Mouse (Mus musculus): ENCODE measurements around the gene Slc39a2. TPM values are rescaled to one million over a fixed set of nuclear protein-coding genes. Genes with fewer than 3 reads are reported as not detected.

Gene Slc39a2
- polyA plus RNA-seq, 1 experiment from 2014 or later: 0.65 TPM

- peaks cover 48% of the 10 kb centered on the region for H3K27me3 ChIP-seq (ENCODE audit: low read depth, poor library complexity, severe bottlenecking)
- no peak overlapping the region for H3K27ac ChIP-seq (replicated peaks)
- no peaks in the 10 kb centered on the region for H3K36me3 ChIP-seq
- 89% methylated on average over 10 of the region's 10 CpGs for WGBS
- no peak overlapping the region for H3K4me3 ChIP-seq
- DNase-seq (ENCODE audit: low spot score): no peak
- no peaks in the 10 kb centered on the region for H3K9me3 ChIP-seq (replicated peaks)
- peaks cover 32% of the 10 kb centered on the region for H3K4me1 ChIP-seq
Measured at GRCm38 (mm10) chr14:51911301-51911700, 18.6 kb downstream of the Slc39a2 start.

- Histone ChIP-seq H3K27ac (replicated peaks) (peak overlapping the region; percentile 72; the same call in 1 of the 2 replicates), H3K9me3 (replicated peaks) (no peaks in the 10 kb centered on the region), H3K36me3 (no peaks in the 10 kb centered on the region), H3K27me3 (ENCODE audit: low read depth, poor library complexity, severe bottlenecking) (peaks cover 48% of the 10 kb centered on the region), H3K4me3 (peak overlapping the region; percentile 63), H3K4me1 (peaks cover 26% of the 10 kb centered on the region)
- no peak for DNase-seq (ENCODE audit: low spot score)
- 8% methylated on average over 14 of the region's 14 CpGs for WGBS
Measured at GRCm38 (mm10) chr14:51912391-51913061, 19.8 kb downstream of the Slc39a2 start.

GRCm38 (mm10) chr14:51913062-51913959 is 20.6 kb downstream of the Slc39a2 start:
- Histone ChIP-seq H3K9me3 (replicated peaks) (no peaks in the 10 kb centered on the region), H3K36me3 (no peaks in the 10 kb centered on the region), H3K4me1 (peaks cover 26% of the 10 kb centered on the region), H3K27me3 (ENCODE audit: low read depth, poor library complexity, severe bottlenecking) (peaks cover 48% of the 10 kb centered on the region), H3K4me3 (peak overlapping the region; percentile 63), H3K27ac (replicated peaks) (peak overlapping the region; percentile 72)
- peak; percentile 53 for DNase-seq (ENCODE audit: low spot score)
- under 1% methylated on average over 58 of the region's 58 CpGs for WGBS

DNA sequence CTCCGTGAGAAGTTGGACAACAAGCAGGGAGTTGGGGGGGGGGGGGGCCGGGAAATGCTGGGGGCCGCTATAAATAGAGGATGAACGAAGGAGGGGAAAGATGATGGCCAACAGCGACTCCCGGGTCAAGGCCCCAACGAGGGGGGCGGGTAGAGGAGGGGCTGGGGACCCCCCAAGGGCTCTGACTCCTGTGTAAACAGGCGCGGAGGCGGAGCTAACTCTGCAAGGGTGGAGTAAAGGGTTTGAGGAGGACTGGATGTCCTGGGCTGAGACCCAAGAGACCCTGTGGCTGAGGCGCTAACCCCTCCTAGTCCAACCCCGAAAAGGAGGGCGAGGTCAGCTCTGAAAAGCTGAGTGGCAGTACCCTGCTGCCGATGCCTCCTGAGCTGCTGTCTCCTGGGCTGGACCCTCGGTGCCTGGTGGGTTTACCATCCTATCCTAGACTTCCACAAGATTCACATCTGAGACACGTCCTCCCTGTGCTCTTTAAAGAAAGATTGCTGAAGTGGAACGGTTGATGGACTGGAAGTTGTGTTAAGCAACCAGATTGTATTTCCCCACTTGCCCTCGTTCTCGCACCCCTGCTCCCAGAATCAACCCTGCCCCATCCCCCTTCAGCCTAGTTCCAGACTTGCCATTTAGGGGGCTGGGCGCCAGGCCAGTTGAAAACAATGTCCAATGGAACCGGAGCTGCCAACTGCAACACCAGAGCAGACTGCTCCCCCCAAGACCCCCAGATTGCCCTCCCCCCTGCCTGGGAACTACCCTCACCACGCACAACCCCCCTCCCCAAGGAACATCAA is 21.5 kb downstream of the Slc39a2 start, which contains the start of gene Ndrg2:
Gene Ndrg2, minus strand, starts transcription at position 199 of the 803 bp plus-strand sequence.
- H3K4me1 ChIP-seq: peaks cover 26% of the 10 kb centered on the region
- peak within 1 kb of the TSS; percentile 63 for H3K4me3 ChIP-seq
- no peaks in the 10 kb centered on the region for H3K36me3 ChIP-seq
- H3K9me3 ChIP-seq (replicated peaks): no peaks in the 10 kb centered on the region
- peak within 1 kb of the TSS; percentile 72 for H3K27ac ChIP-seq (replicated peaks)
- 3% methylated on average over 23 of the region's 23 CpGs for WGBS
- peaks cover 48% of the 10 kb centered on the region for H3K27me3 ChIP-seq (ENCODE audit: low read depth, poor library complexity, severe bottlenecking)
- peak; percentile 47 for DNase-seq (ENCODE audit: low spot score)

DNA sequence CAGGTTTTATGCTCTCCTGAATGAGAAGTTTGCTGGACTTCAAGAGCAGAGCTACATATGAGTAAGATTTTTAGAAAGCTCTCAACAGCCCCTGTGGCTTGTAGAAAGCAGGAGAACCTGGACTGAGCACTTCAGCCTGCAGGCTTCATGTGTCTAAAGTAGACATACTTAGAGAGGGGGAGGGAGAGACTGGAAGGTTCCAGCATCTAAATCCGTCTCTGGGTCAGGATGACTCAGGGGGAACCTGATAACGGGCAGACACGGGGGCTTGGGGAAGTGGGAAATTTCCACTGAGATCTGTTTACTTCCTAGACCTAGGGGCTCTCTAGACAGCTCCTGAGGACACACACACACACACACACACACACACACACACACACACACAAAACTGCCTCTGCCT is 22.3 kb downstream of the Slc39a2 start:
- Histone ChIP-seq H3K27ac (replicated peaks) (no peak overlapping the region), H3K36me3 (no peaks in the 10 kb centered on the region), H3K27me3 (ENCODE audit: low read depth, poor library complexity, severe bottlenecking) (peaks cover 48% of the 10 kb centered on the region), H3K9me3 (replicated peaks) (no peaks in the 10 kb centered on the region), H3K4me3 (no peak overlapping the region), H3K4me1 (peaks cover 26% of the 10 kb centered on the region)
- whole genome bisulfite sequencing: 49% methylated on average over 3 of the region's 3 CpGs
- DNase-seq (ENCODE audit: low spot score): no peak

DNA sequence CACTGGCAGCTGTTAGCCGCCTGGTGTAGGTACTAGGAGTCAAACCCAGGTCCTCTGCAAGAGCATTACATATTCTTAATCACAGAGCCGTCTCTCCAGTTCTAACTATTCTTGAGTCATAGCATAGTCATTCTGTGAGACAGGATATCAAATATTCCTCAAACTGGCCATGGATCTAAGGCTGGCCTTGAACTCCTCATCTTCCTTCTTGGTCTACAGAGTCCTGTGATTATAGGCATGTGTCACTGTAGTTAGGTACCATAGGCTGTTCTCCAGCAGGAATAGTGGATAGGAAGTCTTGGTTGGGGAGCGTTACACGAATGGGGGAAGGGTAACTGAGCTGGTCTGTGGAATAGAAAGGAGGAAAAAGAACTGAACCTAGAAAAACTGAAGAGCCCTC is 23.9 kb downstream of the Slc39a2 start:
- 90% methylated on average over 4 of the region's 4 CpGs for WGBS
- no peak overlapping the region for H3K4me3 ChIP-seq

GRCm38 (mm10) chr14:51918125-51918524 is 25.4 kb downstream of the Slc39a2 start, which contains the start of gene Tppp2:
Gene Tppp2 (plus strand): TSS chr14:51918425.
- peaks cover 25% of the 10 kb centered on the region for H3K27me3 ChIP-seq (ENCODE audit: low read depth, poor library complexity, severe bottlenecking)
- 94% methylated on average over 4 of the region's 4 CpGs for WGBS
- H3K27ac ChIP-seq (replicated peaks): no peak within 1 kb of the TSS

More for the DNA sequence above, 23.9 kb downstream of the Slc39a2 start:
- DNase-seq (ENCODE audit: low spot score): no peak
- H3K4me1 ChIP-seq: peaks cover 26% of the 10 kb centered on the region
- no peaks in the 10 kb centered on the region for H3K9me3 ChIP-seq (replicated peaks)
- H3K27ac ChIP-seq (replicated peaks): no peak overlapping the region
- H3K36me3 ChIP-seq: no peaks in the 10 kb centered on the region
- H3K27me3 ChIP-seq (ENCODE audit: low read depth, poor library complexity, severe bottlenecking): peaks cover 41% of the 10 kb centered on the region

DNA sequence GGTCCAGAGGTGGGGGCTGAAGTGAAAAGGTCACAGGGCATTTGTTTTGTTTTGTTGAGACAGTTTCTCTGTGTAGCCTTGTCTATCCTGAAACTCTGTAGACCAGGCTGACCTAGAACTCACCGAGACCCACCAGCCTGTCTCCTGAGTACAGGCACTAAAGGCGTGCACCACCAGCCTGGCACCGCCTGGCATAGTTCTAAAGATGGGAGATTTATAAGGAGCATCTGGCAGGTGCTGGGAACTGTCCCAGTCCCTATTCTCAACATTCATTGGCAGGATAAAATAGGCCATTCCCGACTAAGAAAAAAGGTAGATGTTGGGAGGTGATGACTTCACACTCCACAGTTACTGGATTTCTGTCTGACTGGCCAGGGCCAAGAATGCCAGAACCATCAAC is 26.3 kb downstream of the Slc39a2 start:
- no peaks in the 10 kb centered on the region for H3K9me3 ChIP-seq (replicated peaks)
- H3K4me1 ChIP-seq: peaks cover 9% of the 10 kb centered on the region
- no peak overlapping the region for H3K27ac ChIP-seq (replicated peaks)
- H3K4me3 ChIP-seq: no peak overlapping the region
- no peaks in the 10 kb centered on the region for H3K36me3 ChIP-seq
- DNase-seq (ENCODE audit: low spot score): no peak
- H3K27me3 ChIP-seq (ENCODE audit: low read depth, poor library complexity, severe bottlenecking): peaks cover 16% of the 10 kb centered on the region
- 85% methylated on average over 4 of the region's 4 CpGs for WGBS

More at GRCm38 (mm10) chr14:51918125-51918524, 25.4 kb downstream of the Slc39a2 start, which contains the start of gene Tppp2:
- Histone ChIP-seq H3K4me1 (peaks cover 17% of the 10 kb centered on the region), H3K36me3 (no peaks in the 10 kb centered on the region), H3K9me3 (replicated peaks) (no peaks in the 10 kb centered on the region), H3K4me3 (no peak within 1 kb of the TSS)
- DNase-seq (ENCODE audit: low spot score): no peak

DNA sequence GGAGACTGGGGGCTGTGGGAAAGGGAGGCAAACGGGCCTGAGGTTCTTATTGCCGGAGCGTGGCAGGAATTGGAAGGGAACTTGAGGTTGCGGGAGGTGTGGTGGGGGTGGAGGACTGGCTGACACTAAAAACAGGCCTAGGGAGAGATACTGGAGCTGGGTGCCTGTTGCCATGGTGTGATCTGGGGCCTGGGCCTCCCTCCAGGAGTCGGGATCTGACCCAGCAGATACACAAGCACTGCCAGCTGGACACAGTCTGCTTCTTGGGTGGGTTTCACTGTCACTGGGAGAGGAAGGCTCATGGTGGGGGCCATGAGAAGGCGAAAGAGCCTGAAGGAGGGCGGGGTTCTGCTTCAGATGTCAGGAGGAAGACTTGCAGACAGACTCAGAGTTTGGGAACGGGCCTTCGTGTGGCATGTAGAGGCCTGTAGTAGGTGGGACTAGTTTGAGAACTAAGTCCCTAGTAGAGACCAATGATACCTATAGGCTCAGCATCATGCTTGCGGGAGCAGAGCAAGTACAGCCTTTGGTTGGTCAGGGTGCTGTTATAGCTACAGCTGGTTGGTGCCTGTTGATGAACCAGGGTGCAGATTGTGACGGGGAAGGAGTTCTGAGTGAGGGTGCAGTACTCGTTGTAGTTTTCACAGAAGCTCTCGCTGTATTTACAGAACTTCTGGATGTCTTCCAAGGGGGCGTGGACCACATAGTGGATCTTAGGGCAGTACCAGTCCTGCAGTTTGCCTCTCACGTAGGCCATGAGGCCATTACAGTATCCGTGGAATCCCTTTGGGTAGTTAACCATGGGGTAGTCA is 29.3 kb downstream of the Slc39a2 start:
- no peaks in the 10 kb centered on the region for H3K36me3 ChIP-seq
- no peaks in the 10 kb centered on the region for H3K4me1 ChIP-seq
- H3K4me3 ChIP-seq: no peak overlapping the region
- no peak overlapping the region for H3K27ac ChIP-seq (replicated peaks)
- H3K27me3 ChIP-seq (ENCODE audit: low read depth, poor library complexity, severe bottlenecking): no peaks in the 10 kb centered on the region
- no peak for DNase-seq (ENCODE audit: low spot score)
- H3K9me3 ChIP-seq (replicated peaks): no peaks in the 10 kb centered on the region
- 88% methylated on average over 16 of the region's 16 CpGs for WGBS

DNA sequence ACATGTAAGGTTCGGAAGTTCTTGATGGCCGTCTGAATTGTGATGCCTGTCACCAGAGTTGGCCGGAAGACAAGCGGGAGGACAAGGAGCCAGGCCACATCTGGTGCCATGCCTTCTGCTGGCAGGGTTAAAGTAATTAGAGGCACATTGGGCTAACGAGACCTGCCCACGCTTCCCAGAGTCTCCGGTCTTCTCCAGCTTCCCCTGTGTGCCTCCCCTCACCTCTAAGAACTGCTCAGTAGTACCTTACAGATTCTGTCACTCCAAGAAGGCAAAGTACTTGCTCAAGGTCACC is 29.8 kb downstream of the Slc39a2 start, which contains the start of gene Rnase13:
Gene Rnase13, minus strand, starts transcription at position 203 of the 295 bp plus-strand sequence.
- 90% methylated on average over 7 of the region's 7 CpGs for WGBS
- Histone ChIP-seq H3K27ac (replicated peaks) (no peak within 1 kb of the TSS), H3K4me3 (no peak within 1 kb of the TSS), H3K27me3 (ENCODE audit: low read depth, poor library complexity, severe bottlenecking) (no peaks in the 10 kb centered on the region), H3K4me1 (no peaks in the 10 kb centered on the region), H3K9me3 (replicated peaks) (no peaks in the 10 kb centered on the region), H3K36me3 (no peaks in the 10 kb centered on the region)
- no peak for DNase-seq (ENCODE audit: low spot score)

DNA sequence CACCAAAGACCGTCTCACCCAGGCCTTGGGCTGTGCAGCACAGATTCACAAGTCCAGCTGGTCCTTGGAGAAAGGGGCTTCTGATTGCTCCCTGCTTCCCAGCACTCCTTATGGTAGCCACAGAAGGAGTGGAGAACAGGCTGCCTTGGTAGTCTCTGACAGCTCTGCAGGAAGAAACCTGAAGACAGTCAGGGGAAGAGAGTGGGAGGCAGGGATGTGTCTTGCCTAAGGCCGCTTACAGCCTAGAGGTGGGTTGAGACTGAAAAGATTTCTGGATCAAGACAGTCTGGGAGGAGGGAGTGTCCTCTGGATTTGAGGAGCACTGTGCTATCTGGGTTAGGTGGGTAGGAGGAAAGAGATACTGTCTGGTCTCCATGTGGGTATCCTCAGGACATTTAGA is 30.2 kb downstream of the Slc39a2 start:
- Histone ChIP-seq H3K9me3 (replicated peaks) (no peaks in the 10 kb centered on the region), H3K36me3 (no peaks in the 10 kb centered on the region), H3K4me1 (no peaks in the 10 kb centered on the region), H3K27ac (replicated peaks) (no peak overlapping the region), H3K4me3 (no peak overlapping the region), H3K27me3 (ENCODE audit: low read depth, poor library complexity, severe bottlenecking) (no peaks in the 10 kb centered on the region)
- 89% methylated on average over 2 of the region's 2 CpGs for WGBS
- DNase-seq (ENCODE audit: low spot score): no peak

- Histone ChIP-seq H3K27ac (replicated peaks) (no peak overlapping the region), H3K27me3 (ENCODE audit: low read depth, poor library complexity, severe bottlenecking) (no peaks in the 10 kb centered on the region), H3K36me3 (no peaks in the 10 kb centered on the region), H3K4me1 (no peaks in the 10 kb centered on the region), H3K9me3 (replicated peaks) (no peaks in the 10 kb centered on the region), H3K4me3 (no peak overlapping the region)
- 71% methylated on average over 4 of the region's 4 CpGs for WGBS
- no peak for DNase-seq (ENCODE audit: low spot score)
Measured at GRCm38 (mm10) chr14:51923492-51923891, 30.8 kb downstream of the Slc39a2 start.
